8 mouse cellular contexts compared by ENCODE assay signal in the genomic region with DNA sequence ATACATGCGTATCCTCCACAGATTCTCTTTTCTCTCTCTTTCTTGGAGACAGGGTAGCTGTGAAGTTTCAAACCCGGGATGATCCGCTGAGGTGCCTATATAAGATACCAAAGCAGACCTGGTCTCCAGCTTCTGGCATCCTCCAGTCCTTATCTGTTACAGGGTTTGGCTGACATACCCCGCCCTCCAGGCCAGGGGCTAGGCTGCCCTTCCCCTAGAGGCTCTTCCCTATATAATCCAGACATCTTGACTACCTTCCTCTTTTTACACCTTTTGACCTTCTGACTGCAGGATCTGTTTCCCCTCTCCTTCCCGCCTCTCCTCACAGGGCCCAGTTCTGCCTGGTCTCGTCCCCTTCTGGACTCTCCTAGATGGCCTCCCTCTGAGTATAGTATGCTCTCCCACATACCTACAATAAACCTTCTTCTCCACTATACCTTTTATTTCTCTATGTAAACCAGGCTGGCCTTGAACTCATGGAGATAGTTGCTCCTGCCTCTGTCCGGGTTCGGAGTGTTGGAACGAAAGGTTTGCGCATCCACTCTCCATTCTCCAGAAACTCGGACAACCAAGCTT. TPM values are rescaled to one million over a fixed set of nuclear protein-coding genes. Genes with fewer than 3 reads are reported as not detected.
DNase-seq lines count a peak whose midpoint lies in the region; ATAC-seq and TF ChIP-seq lines count a peak whose summit lies in the region.

No protein-coding gene starts in this region.

- no peaks in the 10 kb centered on the region for H3K27me3 ChIP-seq in heart, embryonic 15.5 days
- no peaks in the 10 kb centered on the region for H3K27me3 ChIP-seq in hindbrain, embryonic 12.5 days
- H3K27me3 ChIP-seq in megakaryocyte, embryonic 14.5 days (replicated peaks), result no peaks in the 10 kb centered on the region

- 15% methylated on average over 11 of the region's 11 CpGs for WGBS in heart, embryonic 15.5 days
- 22% methylated on average over 11 of the region's 11 CpGs for WGBS in hindbrain, embryonic 12.5 days

- peak overlapping the region; percentile 81 for H3K4me2 ChIP-seq in heart, embryonic 15.5 days
- H3K4me2 ChIP-seq in hindbrain, embryonic 12.5 days (replicated peaks), result peak overlapping the region; percentile 89

- TF ChIP-seq POLR2A in bone marrow macrophage, adult 2 months (IDR thresholded peaks at IDR 0.05; ENCODE audit: borderline replicate concordance, low read depth, low read length), result no peak

- DNase-seq in heart, adult 8-10 months (ENCODE audit: low spot score), result no peak
- no peak for DNase-seq in right cerebral cortex, postnatal 4 days
- no peak for DNase-seq in layer of hippocampus, postnatal 25 days (ENCODE audit: extremely low spot score in 1 of 2, low spot score in 1 of 2)
- DNase-seq in gastrocnemius, postnatal 10 days, result no peak

- H3K4me1 ChIP-seq in heart, embryonic 15.5 days (replicated peaks), result peaks cover 34% of the 10 kb centered on the region
- peaks cover 18% of the 10 kb centered on the region for H3K4me1 ChIP-seq in bone marrow macrophage, adult 2 months (ENCODE audit: control insufficient read depth, insufficient read depth, low read length)
- H3K4me1 ChIP-seq in hindbrain, embryonic 12.5 days, result peaks cover 33% of the 10 kb centered on the region
- H3K4me1 ChIP-seq in megakaryocyte, embryonic 14.5 days, result peaks cover 45% of the 10 kb centered on the region

- H3K27ac ChIP-seq in heart, embryonic 15.5 days, result peak overlapping the region; percentile 87
- H3K27ac ChIP-seq in bone marrow macrophage, adult 2 months (ENCODE audit: insufficient read depth, low read depth, low read length), result peak overlapping the region; percentile 57
- peak overlapping the region; percentile 89 for H3K27ac ChIP-seq in hindbrain, embryonic 12.5 days

- no peaks in the 10 kb centered on the region for H3K9me3 ChIP-seq in heart, embryonic 15.5 days (replicated peaks)
- no peaks in the 10 kb centered on the region for H3K9me3 ChIP-seq in hindbrain, embryonic 12.5 days (replicated peaks)
- H3K9me3 ChIP-seq in megakaryocyte, embryonic 14.5 days, result no peaks in the 10 kb centered on the region

- peaks cover 10% of the 10 kb centered on the region for H3K36me3 ChIP-seq in heart, embryonic 15.5 days
- H3K36me3 ChIP-seq in hindbrain, embryonic 12.5 days, result peaks cover 16% of the 10 kb centered on the region
- peaks cover 32% of the 10 kb centered on the region for H3K36me3 ChIP-seq in megakaryocyte, embryonic 14.5 days (replicated peaks; ENCODE audit: low read length)

- no peak for TF ChIP-seq CTCF in bone marrow macrophage, adult 2 months (IDR thresholded peaks at IDR 0.05; ENCODE audit: low read depth, low read length)

- H3K4me3 ChIP-seq in heart, embryonic 15.5 days, result peak overlapping the region; percentile 95
- peak overlapping the region; percentile 89 for H3K4me3 ChIP-seq in bone marrow macrophage, adult 2 months (ENCODE audit: insufficient read depth, low read length)
- H3K4me3 ChIP-seq in hindbrain, embryonic 12.5 days, result peak overlapping the region; percentile 91
- peak overlapping the region; percentile 100 for H3K4me3 ChIP-seq in megakaryocyte, embryonic 14.5 days (replicated peaks)

- peak overlapping the region; percentile 78 for H3K9ac ChIP-seq in heart, embryonic 15.5 days
- peak overlapping the region; percentile 91 for H3K9ac ChIP-seq in hindbrain, embryonic 12.5 days

- ATAC-seq in heart, embryonic 15.5 days (replicated peaks; ENCODE audit: insufficient number of reproducible peaks, insufficient read depth, low FRiP score, low read depth), result peak; percentile 23; the same call in 1 of the 2 replicates
- peak; percentile 61 for ATAC-seq in hindbrain, embryonic 12.5 days (ENCODE audit: low FRiP score)

RNA-seq across cellular contexts. Expression of gene Srsf9, which starts 0.6 kb away (rescaled TPM):
- polyA plus RNA-seq in heart, embryonic 15.5 days (2015; fragmentation: Nextera tagmentation; extraction: Ambion mirVana), result 99.0 and 118 TPM in 2 replicates
- 10 to 100 TPM; 14.2 to 15.5 (median 14.4) TPM for total RNA-seq in heart, adult 8-10 months (2022)
- 114 and 123 TPM in 2 replicates for polyA plus RNA-seq in bone marrow macrophage, adult 2 months (2012; ENCODE audit: insufficient read depth, insufficient read length, missing spikeins)
- 306 and 309 TPM in 2 replicates for polyA plus RNA-seq in hindbrain, embryonic 12.5 days (2016; fragmentation: Nextera tagmentation; extraction: Ambion mirVana)
- 79.3 and 86.6 TPM in 2 replicates for polyA plus RNA-seq in megakaryocyte, embryonic 14.5 days (2012; ENCODE audit: insufficient read depth, low replicate concordance)
- total RNA-seq in layer of hippocampus, postnatal 25 days (2021), result 10 to 100 TPM; 79.8 to 90.6 TPM
- total RNA-seq in gastrocnemius, postnatal 10 days (2021), result 10 to 100 TPM; 21.3 to 24.1 TPM

RNA-seq across cellular contexts. Expression of gene Gatc, which starts 14.6 kb away (rescaled TPM):
- 21.5 and 23.7 TPM in 2 replicates for polyA plus RNA-seq in heart, embryonic 15.5 days (2015; fragmentation: Nextera tagmentation; extraction: Ambion mirVana)
- 10 to 100 TPM; 17.5 to 21.2 (median 19.4) TPM for total RNA-seq in heart, adult 8-10 months (2022)
- polyA plus RNA-seq in bone marrow macrophage, adult 2 months (2012; ENCODE audit: insufficient read depth, insufficient read length, missing spikeins), result 28.8 and 31.4 TPM in 2 replicates
- polyA plus RNA-seq in hindbrain, embryonic 12.5 days (2016; fragmentation: Nextera tagmentation; extraction: Ambion mirVana), result 31.6 and 38.6 TPM in 2 replicates
- 1.9 and 8.0 TPM in 2 replicates for polyA plus RNA-seq in megakaryocyte, embryonic 14.5 days (2012; ENCODE audit: insufficient read depth, low replicate concordance)
- 10 to 100 TPM; 21.5 to 24.4 TPM for total RNA-seq in layer of hippocampus, postnatal 25 days (2021)
- 10 to 100 TPM; 19.7 to 21.2 TPM for total RNA-seq in gastrocnemius, postnatal 10 days (2021)

RNA-seq across cellular contexts. Expression of gene Triap1, which starts 14.7 kb away (rescaled TPM):
- 35.2 and 39.2 TPM in 2 replicates for polyA plus RNA-seq in heart, embryonic 15.5 days (2015; fragmentation: Nextera tagmentation; extraction: Ambion mirVana)
- 10 to 100 TPM; 25.5 to 27.4 (median 25.8) TPM for total RNA-seq in heart, adult 8-10 months (2022)
- 60.2 and 68.9 TPM in 2 replicates for polyA plus RNA-seq in bone marrow macrophage, adult 2 months (2012; ENCODE audit: insufficient read depth, insufficient read length, missing spikeins)
- 49.5 and 54.5 TPM in 2 replicates for polyA plus RNA-seq in hindbrain, embryonic 12.5 days (2016; fragmentation: Nextera tagmentation; extraction: Ambion mirVana)
- 7.6 TPM in 1 of 2 replicates, not detected in the other for polyA plus RNA-seq in megakaryocyte, embryonic 14.5 days (2012; ENCODE audit: insufficient read depth, low replicate concordance)
- total RNA-seq in layer of hippocampus, postnatal 25 days (2021), result 10 to 100 TPM; 22.9 to 28.6 TPM
- 10 to 100 TPM; 15.8 to 15.9 TPM for total RNA-seq in gastrocnemius, postnatal 10 days (2021)

RNA-seq across cellular contexts. Expression of gene Cox6a1, which starts 22.4 kb away (rescaled TPM):
- 1,326 and 1,479 TPM in 2 replicates for polyA plus RNA-seq in heart, embryonic 15.5 days (2015; fragmentation: Nextera tagmentation; extraction: Ambion mirVana)
- 100 to 1,000 TPM; 205 to 218 (median 216) TPM for total RNA-seq in heart, adult 8-10 months (2022)
- polyA plus RNA-seq in bone marrow macrophage, adult 2 months (2012; ENCODE audit: insufficient read depth, insufficient read length, missing spikeins), result 445 and 473 TPM in 2 replicates
- polyA plus RNA-seq in hindbrain, embryonic 12.5 days (2016; fragmentation: Nextera tagmentation; extraction: Ambion mirVana), result 728 and 823 TPM in 2 replicates
- 3,165 and 8,052 TPM in 2 replicates for polyA plus RNA-seq in megakaryocyte, embryonic 14.5 days (2012; ENCODE audit: insufficient read depth, low replicate concordance)
- 100 to 1,000 TPM; 814 to 862 TPM for total RNA-seq in layer of hippocampus, postnatal 25 days (2021)
- 100 to 1,000 TPM; 164 to 166 TPM for total RNA-seq in gastrocnemius, postnatal 10 days (2021)

RNA-seq across cellular contexts. Expression of gene Dynll1, which starts 25.5 kb away (rescaled TPM):
- polyA plus RNA-seq in heart, embryonic 15.5 days (2015; fragmentation: Nextera tagmentation; extraction: Ambion mirVana), result 1,079 and 1,146 TPM in 2 replicates
- 10 to 100 TPM; 52.9 to 84.2 (median 71.3) TPM for total RNA-seq in heart, adult 8-10 months (2022)
- 238 and 243 TPM in 2 replicates for polyA plus RNA-seq in bone marrow macrophage, adult 2 months (2012; ENCODE audit: insufficient read depth, insufficient read length, missing spikeins)
- polyA plus RNA-seq in hindbrain, embryonic 12.5 days (2016; fragmentation: Nextera tagmentation; extraction: Ambion mirVana), result 1,295 and 1,383 TPM in 2 replicates
- polyA plus RNA-seq in megakaryocyte, embryonic 14.5 days (2012; ENCODE audit: insufficient read depth, low replicate concordance), result 552 and 565 TPM in 2 replicates
- total RNA-seq in layer of hippocampus, postnatal 25 days (2021), result 100 to 1,000 TPM; 799 to 873 TPM
- total RNA-seq in gastrocnemius, postnatal 10 days (2021), result 100 to 1,000 TPM; 134 to 168 TPM
